Comparison of ENCODE assay signal across 9 mouse cellular contexts in genomic region chr16:13196626-13197025, GRCm38 (mm10). TPM values are rescaled to one million over a fixed set of nuclear protein-coding genes. Genes with fewer than 3 reads are reported as not detected.
DNase-seq lines count a peak whose midpoint lies in the region; ATAC-seq and TF ChIP-seq lines count a peak whose summit lies in the region.
"Had no signal": no experiment of that assay in that cellular context is flagged by ENCODE, and none has a peak within 500 bp of the region (broad histone marks: within the 10 kb centered on the region; RNA-seq: fewer than 3 reads in every experiment).

No protein-coding gene starts in this region.

- TF ChIP-seq CTCF in intestine, postnatal 0 days (IDR thresholded peaks at IDR 0.05; ENCODE audit: low read depth): no peak
- TF ChIP-seq CTCF in brain, embryonic 14.5 days (IDR thresholded peaks at IDR 0.05; ENCODE audit: borderline replicate concordance, extremely low read depth, insufficient read depth, insufficient read length): no peak

- H3K4me1 ChIP-seq in intestine, embryonic 14.5 days (replicated peaks; ENCODE audit: control insufficient read depth, insufficient read depth, low read length): peaks cover 32% of the 10 kb centered on the region; the same call in 1 of the 2 replicates
- peaks cover 3% of the 10 kb centered on the region; the same call in 1 of the 2 replicates for H3K4me1 ChIP-seq in intestine, postnatal 0 days (replicated peaks; ENCODE audit: control insufficient read depth, insufficient read depth, low read length)
- peaks cover 9% of the 10 kb centered on the region; the same call in 1 of the 2 replicates for H3K4me1 ChIP-seq in forebrain, embryonic 16.5 days (replicated peaks; ENCODE audit: control insufficient read depth, insufficient read depth, low read length)

- intact Hi-C loops in left cerebral cortex, postnatal 25 days (cut with DNase I): loop anchor here (1.0 to 2.0 kb wide), 4 partner anchors 9 to 162 kb away; partner anchors contain the start of gene Mrtfb

- 0 out of 2 replicates have a peak overlapping the region, but pooled peaks have one; percentile 11 for H3K27ac ChIP-seq in intestine, embryonic 14.5 days (ENCODE audit: low read depth)
- no peak overlapping the region for H3K27ac ChIP-seq in intestine, postnatal 0 days (ENCODE audit: low read depth, low read length)
- peak overlapping the region; percentile 74; the same call in 1 of the 2 replicates for H3K27ac ChIP-seq in forebrain, embryonic 16.5 days (ENCODE audit: low read length)
- H3K27ac ChIP-seq: heart, embryonic 15.5 days had no signal

- no peak for TF ChIP-seq POLR2A in brain, embryonic 14.5 days (IDR thresholded peaks at IDR 0.05; ENCODE audit: borderline replicate concordance, extremely low read depth, insufficient read depth, insufficient read length, poor library complexity, severe bottlenecking)

- ATAC-seq in intestine, embryonic 14.5 days (replicated peaks; ENCODE audit: low FRiP score, low TSS enrichment, low read depth): no peak
- no peak for ATAC-seq in intestine, postnatal 0 days
- ATAC-seq in forebrain, embryonic 16.5 days: peak; percentile 36; the same call in 1 of the 2 replicates

- WGBS in intestine, embryonic 14.5 days: 52% methylated on average over 5 of the region's 5 CpGs
- WGBS in intestine, postnatal 0 days: 62% methylated on average over 5 of the region's 5 CpGs
- WGBS in forebrain, embryonic 16.5 days: 54% methylated on average over 5 of the region's 5 CpGs

- H3K36me3 ChIP-seq in intestine, embryonic 14.5 days (ENCODE audit: control insufficient read depth, insufficient read depth, low read length): no peaks in the 10 kb centered on the region
- H3K36me3 ChIP-seq in intestine, postnatal 0 days (ENCODE audit: control insufficient read depth, insufficient read depth): no peaks in the 10 kb centered on the region
- no peaks in the 10 kb centered on the region for H3K36me3 ChIP-seq in forebrain, embryonic 16.5 days (ENCODE audit: control insufficient read depth, insufficient read depth)
- H3K36me3 ChIP-seq: heart, embryonic 15.5 days had no signal

- H3K27me3 ChIP-seq in intestine, embryonic 14.5 days (replicated peaks; ENCODE audit: control insufficient read depth, insufficient read depth, low read length): no peaks in the 10 kb centered on the region
- no peaks in the 10 kb centered on the region for H3K27me3 ChIP-seq in intestine, postnatal 0 days (replicated peaks; ENCODE audit: control insufficient read depth, insufficient read depth, low read length)
- H3K27me3 ChIP-seq in forebrain, embryonic 16.5 days (replicated peaks; ENCODE audit: control insufficient read depth, insufficient read depth, low read length): no peaks in the 10 kb centered on the region
- H3K27me3 ChIP-seq: heart, embryonic 15.5 days had no signal

- H3K9ac ChIP-seq in intestine, embryonic 14.5 days (ENCODE audit: low read length): no peak overlapping the region
- H3K9ac ChIP-seq in intestine, postnatal 0 days (ENCODE audit: low read depth, low read length): no peak overlapping the region
- H3K9ac ChIP-seq in forebrain, embryonic 16.5 days (replicated peaks; ENCODE audit: low read depth, low read length): no peak overlapping the region
- H3K9ac ChIP-seq: heart, embryonic 15.5 days had no signal

- no peak overlapping the region for H3K4me3 ChIP-seq in intestine, embryonic 14.5 days (ENCODE audit: low read depth, low read length)
- H3K4me3 ChIP-seq in intestine, postnatal 0 days (ENCODE audit: low read depth, low read length): no peak overlapping the region
- no peak overlapping the region for H3K4me3 ChIP-seq in forebrain, embryonic 16.5 days (replicated peaks; ENCODE audit: low read length)
- H3K4me3 ChIP-seq: heart, embryonic 15.5 days had no signal

- H3K4me2 ChIP-seq in intestine, embryonic 14.5 days (ENCODE audit: low read length): no peak overlapping the region
- H3K4me2 ChIP-seq in intestine, postnatal 0 days (replicated peaks; ENCODE audit: low read depth): no peak overlapping the region
- no peak overlapping the region for H3K4me2 ChIP-seq in forebrain, embryonic 16.5 days (ENCODE audit: low read length)
- H3K4me2 ChIP-seq: heart, embryonic 15.5 days had no signal

- H3K9me3 ChIP-seq in intestine, embryonic 14.5 days (ENCODE audit: control insufficient read depth, low read length): no peaks in the 10 kb centered on the region
- H3K9me3 ChIP-seq in intestine, postnatal 0 days (ENCODE audit: control insufficient read depth): no peaks in the 10 kb centered on the region
- H3K9me3 ChIP-seq in forebrain, embryonic 16.5 days (ENCODE audit: control insufficient read depth, low read length): no peaks in the 10 kb centered on the region
- H3K9me3 ChIP-seq: heart, embryonic 15.5 days had no signal

- no peak for DNase-seq in intestine, embryonic 14.5 days (ENCODE audit: low spot score)
- DNase-seq in brain, embryonic 14.5 days (ENCODE audit: low read depth): peak; percentile 23
- peak; percentile 73 to 96 for DNase-seq in left cerebral cortex, postnatal 25 days (ENCODE audit: low spot score in 2 of 2)
- DNase-seq in natural killer cell, adult 2 months (ENCODE audit: low spot score in 2 of 2): no peak
- no peak for DNase-seq in cerebellum, postnatal 4 days (ENCODE audit: low spot score in 2 of 2)
- DNase-seq: kidney, postnatal 14 days had no signal

RNA-seq across cellular contexts. Expression of gene Mrtfb, which starts 59.7 kb away (rescaled TPM):
- 33.0 and 34.2 TPM in 2 replicates for polyA plus RNA-seq in intestine, embryonic 14.5 days (2014; fragmentation: Nextera tagmentation; extraction: Ambion mirVana)
- polyA plus RNA-seq in intestine, postnatal 0 days (2015; fragmentation: Nextera tagmentation; extraction: Ambion mirVana): 14.2 and 14.6 TPM in 2 replicates
- 6.0 and 12.1 TPM in 2 replicates for polyA plus RNA-seq in brain, embryonic 14.5 days (2012; rRNA removed)
- 12.8 and 16.4 TPM in 2 replicates for polyA plus RNA-seq in forebrain, embryonic 16.5 days (2015; fragmentation: Nextera tagmentation; extraction: Ambion mirVana)
- total RNA-seq in left cerebral cortex, postnatal 25 days (2021): 100 to 1,000 TPM; 182 to 185 TPM

Comparison
In these comparisons a context has a peak if more than half of its experiments do, and no peak if none do; other contexts are left out.
1. DNase-seq: peak in brain, embryonic 14.5 days (single experiment) and left cerebral cortex, postnatal 25 days (2 of 2); none in intestine, embryonic 14.5 days (single experiment), natural killer cell, adult 2 months (0 of 2) and cerebellum, postnatal 4 days (0 of 2).